Mouse (Mus musculus) layer of hippocampus, postnatal 14 days (tissue): ENCODE measurements around the gene Hoxa9. TPM values are rescaled to one million over a fixed set of nuclear protein-coding genes. Genes with fewer than 3 reads are reported as not detected.

ENCODE experiments used
- DNase-seq, 2 experiments: peaks; one replicate each; pipeline ENCODE4 v3.0.0; 2021 to 2022; ENCODE audit warnings: low spot score in 2 of 2, mixed read lengths in 1 of 2
- total RNA-seq, 2 experiments: library from RNA; stranded (reverse); gene quantifications; 2 replicates each; pipeline ENCODE4 v1.2.3; 2021

The Hoxa9 gene
- total RNA-seq, 2 experiments from 2014 or later, result not detected

GRCm38 (mm10) chr6:52205221-52205620 is 25.7 kb downstream of the Hoxa9 start:
- no peak for DNase-seq

GRCm38 (mm10) chr6:52204050-52204752 is 26.7 kb downstream of the Hoxa9 start, which contains the start of gene Hoxa5:
Gene Hoxa5, minus strand, starts transcription at chr6:52204587.
- DNase-seq, result no peak

GRCm38 (mm10) chr6:52203371-52204049 is 27.4 kb downstream of the Hoxa9 start:
- DNase-seq, result no peak

- no peak for DNase-seq
These were observed 27.8 kb downstream of the Hoxa9 start for GRCm38 (mm10) chr6:52203121-52203370.

GRCm38 (mm10) chr6:52202362-52203120 is 28.3 kb downstream of the Hoxa9 start:
- no peak for DNase-seq

GRCm38 (mm10) chr6:52201269-52201668 is 29.6 kb downstream of the Hoxa9 start:
- DNase-seq, result no peak

GRCm38 (mm10) chr6:52200751-52201250 is 30.1 kb downstream of the Hoxa9 start:
- DNase-seq, result no peak

GRCm38 (mm10) chr6:52200073-52200750 is 30.7 kb downstream of the Hoxa9 start:
- DNase-seq, result no peak

- peak in 1 of 2 experiments; percentile 47 for DNase-seq
These were observed 33.6 kb downstream of the Hoxa9 start for GRCm38 (mm10) chr6:52197271-52197670.

GRCm38 (mm10) chr6:52196811-52197210 is 34.1 kb downstream of the Hoxa9 start:
- DNase-seq, result no peak

- DNase-seq, result no peak
These were observed 36.2 kb downstream of the Hoxa9 start for GRCm38 (mm10) chr6:52194690-52195089.

GRCm38 (mm10) chr6:52191860-52192550 is 38.9 kb downstream of the Hoxa9 start:
- no peak for DNase-seq

- DNase-seq, result no peak
These were observed 39.7 kb downstream of the Hoxa9 start, which contains the start of gene Hoxa4 for GRCm38 (mm10) chr6:52190906-52191810. Gene Hoxa4, minus strand, starts transcription at chr6:52191753.

GRCm38 (mm10) chr6:52190410-52190809 is 40.5 kb downstream of the Hoxa9 start:
- DNase-seq, result no peak

- DNase-seq, result no peak
These were observed 41.0 kb downstream of the Hoxa9 start for GRCm38 (mm10) chr6:52189909-52190308.

- DNase-seq, result no peak
These were observed 41.7 kb downstream of the Hoxa9 start for GRCm38 (mm10) chr6:52189172-52189591.

- no peak for DNase-seq
These were observed 44.4 kb downstream of the Hoxa9 start for GRCm38 (mm10) chr6:52186500-52186899.

GRCm38 (mm10) chr6:52185834-52186233 is 45.1 kb downstream of the Hoxa9 start:
- DNase-seq, result no peak

- no peak for DNase-seq
These were observed 45.7 kb downstream of the Hoxa9 start for GRCm38 (mm10) chr6:52185222-52185621.

- DNase-seq, result no peak
These were observed 46.2 kb downstream of the Hoxa9 start for GRCm38 (mm10) chr6:52184668-52185067.
